Comparison of ENCODE assay signal across 16 mouse cellular contexts in the genomic region with DNA sequence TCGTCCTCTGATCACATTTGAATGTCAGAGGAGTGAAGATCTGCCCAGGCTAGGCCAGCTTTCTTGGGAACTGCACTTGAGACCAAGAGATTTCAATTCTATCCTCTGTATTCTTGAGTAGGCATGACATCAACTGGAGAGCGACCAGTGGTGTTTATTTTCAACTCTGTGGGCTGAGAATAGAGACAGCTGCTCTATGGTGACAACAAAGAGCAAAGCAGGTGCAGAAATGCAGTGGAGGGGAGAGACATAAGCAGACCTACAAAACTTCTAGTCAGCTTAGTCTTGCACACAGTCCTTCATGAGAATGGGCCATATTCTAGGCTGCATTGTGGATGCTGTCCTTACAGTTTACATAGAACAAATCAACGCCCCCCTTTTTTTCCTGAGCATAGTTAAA.
"Had no signal": no experiment of that assay in that cellular context is flagged by ENCODE, and none has a peak within 500 bp of the region (broad histone marks: within the 10 kb centered on the region; RNA-seq: fewer than 3 reads in every experiment).

No protein-coding gene starts in this region.

- H3K36me3 ChIP-seq: midbrain, embryonic 13.5 days; midbrain, embryonic 15.5 days; neural tube, embryonic 13.5 days; neural tube, embryonic 15.5 days; stomach, embryonic 15.5 days had no signal

- ATAC-seq: midbrain, embryonic 13.5 days; midbrain, embryonic 15.5 days had no signal

- H3K9me3 ChIP-seq: midbrain, embryonic 13.5 days; midbrain, embryonic 15.5 days; neural tube, embryonic 13.5 days; neural tube, embryonic 15.5 days; stomach, embryonic 15.5 days had no signal

- H3K27me3 ChIP-seq: megakaryocyte, embryonic 14.5 days; midbrain, embryonic 13.5 days; midbrain, embryonic 15.5 days; neural tube, embryonic 13.5 days; neural tube, embryonic 15.5 days; stomach, embryonic 15.5 days had no signal

- H3K27ac ChIP-seq: midbrain, embryonic 13.5 days; midbrain, embryonic 15.5 days; neural tube, embryonic 13.5 days; neural tube, embryonic 15.5 days; stomach, embryonic 15.5 days; stomach, postnatal 0 days had no signal

- H3K4me2 ChIP-seq: lung, embryonic 14.5 days; midbrain, embryonic 11.5 days; midbrain, embryonic 13.5 days; midbrain, embryonic 15.5 days; neural tube, embryonic 13.5 days; neural tube, embryonic 15.5 days; stomach, embryonic 15.5 days had no signal

- DNase-seq: lung, adult 18-20 months; lung, embryonic 14.5 days; lung, postnatal 10 days; lung, postnatal 4 days; right cerebral cortex, postnatal 14 days; thymus, adult 2 months; thymus, postnatal 25 days; thymus, postnatal 4 days had no signal

- H3K4me1 ChIP-seq: megakaryocyte, embryonic 14.5 days; midbrain, embryonic 13.5 days; midbrain, embryonic 15.5 days; neural tube, embryonic 13.5 days; neural tube, embryonic 15.5 days; stomach, embryonic 15.5 days had no signal

- H3K4me3 ChIP-seq: megakaryocyte, embryonic 14.5 days; midbrain, embryonic 13.5 days; midbrain, embryonic 15.5 days; neural tube, embryonic 13.5 days; neural tube, embryonic 15.5 days; stomach, embryonic 15.5 days had no signal

- H3K9ac ChIP-seq: lung, embryonic 14.5 days; midbrain, embryonic 13.5 days; midbrain, embryonic 15.5 days; neural tube, embryonic 13.5 days; neural tube, embryonic 15.5 days; stomach, embryonic 15.5 days had no signal
